Mouse (Mus musculus): ENCODE measurements around the gene Inpp5f. TPM values are rescaled to one million over a fixed set of nuclear protein-coding genes. Genes with fewer than 3 reads are reported as not detected.
"Not testable (repeated sequence)": the region's sequence is repeated elsewhere in the genome, so short reads cannot be mapped to it uniquely, and the experiment has no call there.

Gene Inpp5f
- 1 to 10 TPM; 9.1 to 9.2 TPM for total RNA-seq (2021)
- long read RNA-seq, experiment 1, full-length matches to known transcripts = 5 of 24 reads
- long read RNA-seq, experiment 1, partial matches to known transcripts = 3 of 24 reads
- long read RNA-seq, experiment 1, other reads (novel, unspliced or antisense) = 16 of 24 reads
- long read RNA-seq, experiment 2, full-length matches to known transcripts = 10 of 21 reads
- long read RNA-seq, experiment 2, partial matches to known transcripts = 1 of 21 reads
- long read RNA-seq, experiment 2, other reads (novel, unspliced or antisense) = 10 of 21 reads

GRCm38 (mm10) chr7:128610897-128611798, at the start of gene Inpp5f:
Gene Inpp5f, plus strand, starts transcription at chr7:128611328.
- DNase-seq (ENCODE audit: low spot score in 2 of 2) = peak; percentile 96 to 98

DNA sequence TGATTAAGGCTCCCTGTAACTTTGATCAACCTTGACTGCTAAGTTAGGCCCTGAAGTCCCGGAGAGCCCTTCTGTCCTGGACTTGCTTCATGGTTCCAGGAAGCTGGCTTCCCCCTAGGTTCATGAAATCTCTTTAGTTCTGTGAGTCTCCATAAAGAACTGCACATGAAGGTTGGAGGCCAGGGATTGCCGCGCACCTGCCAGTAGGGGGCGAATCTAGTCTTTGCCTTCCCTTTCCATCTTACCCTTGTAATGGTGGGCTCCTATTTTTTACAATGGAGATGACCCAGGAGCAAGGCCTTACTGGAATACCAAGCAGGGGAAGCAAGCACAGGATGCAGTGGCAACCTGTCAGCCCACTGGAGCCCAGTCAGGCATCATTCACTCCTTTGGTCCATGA, 47.8 kb upstream of the Inpp5f start:
- no peak for DNase-seq (ENCODE audit: low spot score in 2 of 2)

DNA sequence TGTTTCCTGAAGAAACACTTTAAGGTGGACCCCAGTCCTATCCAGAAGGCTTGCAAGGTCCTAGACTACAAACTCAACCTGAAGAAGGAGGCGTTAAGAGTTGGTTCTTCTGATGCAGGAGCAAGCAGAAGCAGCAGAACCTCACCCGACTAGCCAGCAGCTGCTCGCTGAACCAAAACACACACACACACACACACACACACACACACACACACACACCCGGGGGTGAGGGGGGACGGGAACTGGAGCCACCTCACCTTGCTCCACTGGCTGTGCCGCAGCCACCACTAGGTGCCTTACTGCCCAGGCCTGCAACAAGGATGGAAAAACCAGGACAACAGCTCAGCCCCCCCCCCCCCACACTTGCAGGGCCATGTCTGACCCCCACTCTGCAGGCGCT, 44.8 kb upstream of the Inpp5f start:
- DNase-seq (ENCODE audit: low spot score in 2 of 2) = no peak

- no peak for DNase-seq (ENCODE audit: low spot score in 2 of 2)
Observed at GRCm38 (mm10) chr7:128567561-128568244, 43.4 kb upstream of the Inpp5f start.

DNA sequence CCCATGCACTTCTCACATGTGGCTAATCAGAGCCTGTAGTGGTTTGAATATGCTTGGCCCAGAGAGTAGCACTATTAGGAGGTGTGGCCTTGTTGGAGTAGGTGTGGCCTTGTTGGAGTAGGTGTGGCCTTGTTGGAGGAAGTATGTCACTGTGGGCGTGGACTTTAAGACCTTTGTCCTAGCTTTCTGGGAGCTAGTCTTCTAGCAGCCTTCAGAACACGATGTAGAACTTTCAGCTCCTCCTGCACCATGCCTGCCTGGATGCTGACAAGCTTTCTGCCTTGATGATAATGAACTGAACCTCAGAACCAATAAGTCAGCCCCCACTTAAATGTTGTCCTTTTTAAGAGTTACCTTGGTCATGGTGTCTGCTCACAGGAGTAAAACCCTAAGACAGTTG, 41.7 kb upstream of the Inpp5f start:
- not testable (repeated sequence) for DNase-seq (ENCODE audit: low spot score in 2 of 2)

DNA sequence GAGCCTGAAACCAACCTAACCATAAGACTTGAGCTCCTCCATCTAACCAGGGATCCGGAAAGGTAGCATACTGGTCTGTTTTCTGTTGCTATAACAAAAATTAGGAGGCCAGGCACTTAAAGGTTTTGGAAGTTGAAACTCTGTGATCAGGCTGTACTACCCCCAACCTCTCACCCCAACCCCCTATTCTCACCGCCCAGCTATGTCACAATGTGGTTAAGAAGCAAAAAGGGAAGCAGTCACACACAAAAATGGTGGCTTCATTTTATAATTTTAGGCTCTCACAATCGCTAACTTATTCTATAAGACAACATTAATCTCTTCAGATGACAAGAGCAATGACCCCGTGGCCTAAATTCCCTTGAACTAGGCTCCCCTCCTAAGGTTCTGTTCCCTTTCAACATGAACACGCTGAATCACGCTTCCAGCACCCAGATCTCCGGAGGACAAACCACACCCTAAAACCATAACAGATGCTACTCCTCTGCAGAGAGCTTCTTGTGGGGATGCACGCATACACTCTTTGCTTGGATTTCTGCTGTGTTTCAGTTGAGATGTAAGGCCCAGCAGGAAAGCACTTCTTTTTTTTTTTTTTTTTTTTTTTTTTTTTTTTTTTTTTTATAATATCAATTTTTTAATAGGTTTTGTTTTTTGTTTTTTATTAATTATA, 41.0 kb upstream of the Inpp5f start:
- no peak for DNase-seq (ENCODE audit: low spot score in 2 of 2)

DNA sequence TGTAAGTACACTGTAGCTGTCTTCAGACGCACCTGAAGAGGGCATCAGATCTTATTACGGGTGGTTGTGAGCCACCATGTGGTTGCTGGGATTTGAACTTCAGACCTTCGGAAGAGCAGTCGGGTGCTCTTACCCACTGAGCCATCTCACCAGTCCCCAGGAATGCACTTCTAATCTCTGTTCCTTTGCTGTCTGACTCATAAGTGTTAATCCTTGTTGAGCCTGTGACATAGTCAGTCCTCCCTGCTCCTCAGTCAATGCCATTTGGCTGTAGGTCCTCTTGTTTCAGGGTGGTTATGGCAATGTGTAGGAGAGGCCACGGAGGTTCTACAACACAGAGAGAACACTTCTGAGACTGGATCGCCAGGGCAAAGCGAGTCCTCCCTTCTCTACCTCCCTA, 40.5 kb upstream of the Inpp5f start:
- DNase-seq (ENCODE audit: low spot score in 2 of 2) = not testable (repeated sequence)

DNA sequence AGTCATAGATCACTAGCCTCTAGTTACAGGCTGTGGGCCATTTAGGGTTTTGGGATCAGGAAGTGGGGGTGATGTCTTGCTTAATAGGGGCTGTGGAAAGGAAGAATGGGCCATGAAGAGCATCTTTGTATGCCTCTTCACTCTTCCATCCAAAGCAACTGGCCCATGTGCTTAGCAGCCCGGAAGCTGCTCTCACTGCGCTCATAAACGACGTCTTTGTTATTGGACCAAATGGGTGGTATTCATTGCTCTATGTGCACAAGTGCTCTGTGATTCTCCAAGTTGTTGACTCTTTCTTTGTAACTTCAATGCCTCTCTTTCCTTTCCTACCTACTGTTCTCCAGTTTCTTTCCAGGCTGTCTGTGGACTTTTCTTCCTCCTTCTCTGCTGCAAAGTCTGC, 39.1 kb upstream of the Inpp5f start:
- no peak for DNase-seq (ENCODE audit: low spot score in 2 of 2)

DNA sequence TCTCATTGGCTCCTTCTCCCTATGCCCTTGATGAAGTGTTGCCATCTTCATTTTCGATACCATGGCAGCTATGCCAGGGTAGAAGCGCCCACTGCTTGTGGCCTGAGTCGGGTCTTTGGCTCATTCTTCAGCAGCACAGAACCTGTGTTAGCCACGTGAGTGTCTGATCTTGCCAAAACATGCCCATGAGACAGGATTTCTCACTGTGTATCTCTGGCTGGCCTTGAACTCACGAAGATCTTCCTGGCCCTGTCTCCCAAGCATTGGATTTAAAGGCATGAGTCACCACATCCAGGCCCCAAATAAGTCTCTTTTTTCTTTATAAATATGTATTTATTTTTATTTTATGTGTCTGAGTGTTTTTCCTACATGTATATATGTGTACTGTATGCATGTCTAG, 35.9 kb upstream of the Inpp5f start:
- DNase-seq (ENCODE audit: low spot score in 2 of 2) = no peak

DNA sequence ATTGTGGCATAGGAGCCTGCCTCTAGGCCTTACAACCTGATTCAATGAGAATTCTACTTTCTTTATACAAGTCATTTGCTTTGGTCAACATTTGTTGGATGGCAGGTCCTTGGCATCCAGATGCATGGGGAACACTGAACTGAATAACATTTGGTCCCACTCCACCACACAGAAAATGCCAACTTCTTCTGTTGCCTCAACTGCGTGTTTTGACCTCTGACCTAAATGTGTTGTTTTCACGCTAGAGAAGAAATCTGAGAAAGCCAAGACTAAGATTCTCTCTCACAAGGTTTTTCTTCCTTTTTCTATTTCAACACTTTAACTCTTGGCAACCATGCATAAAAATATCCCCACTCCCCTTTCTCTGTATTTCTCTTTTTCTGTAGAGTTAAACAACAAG, 35.3 kb upstream of the Inpp5f start:
- DNase-seq (ENCODE audit: low spot score in 2 of 2) = no peak

- DNase-seq (ENCODE audit: low spot score in 2 of 2) = no peak
Observed at GRCm38 (mm10) chr7:128577607-128578006, 33.5 kb upstream of the Inpp5f start.

GRCm38 (mm10) chr7:128578199-128578945, 32.8 kb upstream of the Inpp5f start:
- DNase-seq (ENCODE audit: low spot score in 2 of 2) = no peak

GRCm38 (mm10) chr7:128579381-128579780, 31.7 kb upstream of the Inpp5f start:
- no peak for DNase-seq (ENCODE audit: low spot score in 2 of 2)

DNA sequence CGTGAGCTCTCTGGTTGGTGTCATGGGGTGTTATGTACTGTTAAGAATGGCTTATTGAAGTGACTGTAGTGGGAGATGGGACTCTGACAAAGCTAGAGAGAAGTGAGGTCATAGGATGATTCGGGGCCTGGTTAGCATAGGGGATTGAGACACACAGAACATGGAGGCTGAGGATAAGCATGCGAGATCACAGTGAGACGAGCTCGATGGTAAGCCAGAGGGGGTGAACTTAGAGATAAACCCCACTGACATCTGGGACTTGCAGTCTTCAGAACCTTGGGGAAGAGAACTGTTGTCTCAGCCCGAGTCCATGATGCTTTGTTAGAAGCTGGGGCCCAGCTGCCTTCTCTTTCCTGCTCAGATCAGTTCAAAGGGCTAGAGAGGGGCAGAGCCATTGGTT, 30.8 kb upstream of the Inpp5f start:
- DNase-seq (ENCODE audit: low spot score in 2 of 2) = no peak

DNA sequence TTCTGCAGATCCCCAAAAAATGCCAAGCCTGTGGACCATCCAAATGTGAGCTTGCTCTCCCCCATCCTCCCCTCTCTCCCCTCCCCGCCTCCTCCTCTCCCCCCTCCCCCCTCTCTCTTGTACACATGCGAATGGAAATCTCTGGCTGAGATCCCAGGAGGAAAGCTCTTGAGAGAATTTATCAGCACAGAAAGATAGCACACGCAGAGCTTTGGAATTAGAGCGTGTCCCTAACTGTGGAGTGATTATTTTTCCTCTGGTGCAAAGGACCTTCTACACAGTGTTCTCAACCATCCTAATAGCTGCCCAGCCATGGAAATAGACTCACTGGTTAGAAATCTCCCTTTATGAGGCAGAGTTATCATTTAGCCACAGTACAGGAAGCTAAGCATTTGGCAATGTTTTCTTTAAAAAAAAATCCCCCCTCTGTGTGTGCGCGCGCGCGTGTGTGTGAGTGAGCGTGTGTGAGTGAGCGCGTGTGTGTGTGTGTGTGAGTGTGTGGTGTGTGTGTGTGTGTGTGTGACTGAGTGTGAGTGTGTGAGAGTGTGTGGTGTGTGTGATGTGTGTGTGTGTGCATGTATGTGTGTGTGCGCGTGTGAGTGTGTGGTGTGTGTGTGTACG, 29.2 kb upstream of the Inpp5f start:
- DNase-seq (ENCODE audit: low spot score in 2 of 2) = no peak

GRCm38 (mm10) chr7:128583213-128583948, 27.7 kb upstream of the Inpp5f start:
- no peak for DNase-seq (ENCODE audit: low spot score in 2 of 2)

DNA sequence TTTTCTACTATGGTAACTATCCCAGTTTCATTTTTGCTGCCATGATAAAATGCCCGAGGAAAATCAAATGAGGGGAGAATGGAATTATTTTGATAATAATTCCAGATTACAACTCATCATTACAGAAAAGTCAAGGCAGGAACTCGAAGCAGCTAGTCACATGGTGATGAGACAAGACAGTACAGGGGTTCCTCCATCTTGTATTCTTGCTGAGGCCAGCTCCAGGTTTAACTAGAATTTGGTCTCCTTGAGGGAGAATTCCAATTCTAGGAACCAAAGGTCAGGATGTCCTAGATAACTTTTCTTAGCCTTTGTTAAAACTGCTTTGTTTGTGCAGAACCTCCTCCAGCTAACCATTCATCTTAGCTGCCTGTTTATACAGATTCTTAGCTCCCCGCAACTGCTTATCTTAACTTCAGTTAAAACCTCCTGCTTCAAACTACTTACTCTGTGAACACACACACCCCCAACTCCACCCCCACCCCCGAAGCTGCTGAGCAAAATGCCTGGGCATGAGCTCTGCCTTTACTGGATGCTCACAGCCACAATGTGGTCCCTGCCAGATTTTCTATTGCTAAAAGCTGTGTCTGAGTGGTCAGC, 23.7 kb upstream of the Inpp5f start:
- DNase-seq (ENCODE audit: low spot score in 2 of 2) = no peak

DNA sequence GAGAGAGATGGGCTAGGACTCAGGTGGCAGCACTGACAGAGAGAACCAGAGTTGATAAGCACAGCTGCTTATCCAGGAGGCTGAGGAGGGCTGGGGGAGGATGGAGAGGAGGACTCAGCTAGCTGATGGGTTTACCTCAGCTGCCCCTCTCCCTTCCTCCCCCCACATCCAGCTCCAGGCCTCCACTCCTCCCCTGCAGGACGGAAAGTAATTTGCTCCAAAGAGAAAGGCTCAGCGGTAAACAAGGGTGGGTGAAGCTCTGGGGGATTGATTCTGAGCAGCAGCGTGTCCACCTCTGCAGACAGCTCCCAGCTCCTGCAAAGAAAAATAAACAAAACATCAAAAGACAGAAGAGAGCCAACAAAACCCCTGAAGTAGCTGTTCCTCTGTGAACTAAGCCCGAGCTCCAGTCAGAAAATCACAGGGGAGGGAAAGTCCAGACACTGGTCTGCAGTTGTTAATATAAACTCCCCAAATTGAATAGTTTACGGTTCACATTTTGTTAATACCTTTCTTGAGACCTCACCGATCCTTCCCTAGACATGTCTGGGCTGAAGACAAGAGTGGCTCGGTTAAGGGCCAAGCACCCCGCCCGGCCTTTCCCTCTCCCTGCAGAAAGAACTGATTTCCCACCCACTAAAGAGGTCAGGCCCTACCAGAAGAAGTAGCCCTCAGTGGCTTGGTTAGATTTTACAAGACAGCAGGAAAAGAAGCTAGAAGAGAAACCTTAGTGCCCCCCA, 19.6 kb upstream of the Inpp5f start:
- DNase-seq (ENCODE audit: low spot score in 2 of 2) = no peak

Measured in gastrocnemius, postnatal 4 days (tissue).